Mouse (Mus musculus): Measurements from ENCODE around the gene Garem2. TPM values are rescaled to one million over a fixed set of nuclear protein-coding genes. Genes with fewer than 3 reads are reported as not detected.

Gene Garem2
- polyA plus RNA-seq, 1 experiment = not detected

DNA sequence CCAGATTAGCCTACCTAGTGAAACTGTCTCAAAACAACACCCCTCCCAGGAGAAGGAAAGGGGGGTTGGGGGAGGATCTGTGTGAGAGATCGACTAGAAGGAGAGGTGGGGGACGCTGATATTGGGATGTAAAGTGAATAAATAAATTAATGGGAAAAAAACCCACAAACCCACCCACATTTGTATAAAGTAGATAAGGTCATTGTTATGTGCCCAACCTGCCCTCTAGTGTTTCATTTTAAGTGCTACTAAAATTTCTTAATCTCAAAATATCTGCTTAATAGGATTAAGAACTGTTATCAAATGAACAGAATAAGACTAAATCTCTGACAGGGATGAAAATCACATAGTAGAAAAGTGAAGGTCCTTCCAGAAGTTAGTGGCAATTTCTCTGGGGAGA, 10.6 kb upstream of the Garem2 start:
- no peak overlapping the region for H3K4me3 ChIP-seq (ENCODE audit: insufficient read depth, low read depth, low read length)
- no peak overlapping the region for H3K27ac ChIP-seq (ENCODE audit: insufficient read depth, low read depth, low read length)
- 44% methylated on average over 2 of the region's 2 CpGs for WGBS
- TF ChIP-seq CTCF (IDR thresholded peaks at IDR 0.05; ENCODE audit: insufficient read depth, low read depth, low read length) = no peak
- TF ChIP-seq POLR2A (IDR thresholded peaks at IDR 0.05; ENCODE audit: insufficient read depth, low read depth, low read length) = no peak
- H3K4me1 ChIP-seq (ENCODE audit: control insufficient read depth, insufficient read depth, low read length) = peaks cover 3% of the 10 kb centered on the region; the same call in 1 of the 2 replicates

DNA sequence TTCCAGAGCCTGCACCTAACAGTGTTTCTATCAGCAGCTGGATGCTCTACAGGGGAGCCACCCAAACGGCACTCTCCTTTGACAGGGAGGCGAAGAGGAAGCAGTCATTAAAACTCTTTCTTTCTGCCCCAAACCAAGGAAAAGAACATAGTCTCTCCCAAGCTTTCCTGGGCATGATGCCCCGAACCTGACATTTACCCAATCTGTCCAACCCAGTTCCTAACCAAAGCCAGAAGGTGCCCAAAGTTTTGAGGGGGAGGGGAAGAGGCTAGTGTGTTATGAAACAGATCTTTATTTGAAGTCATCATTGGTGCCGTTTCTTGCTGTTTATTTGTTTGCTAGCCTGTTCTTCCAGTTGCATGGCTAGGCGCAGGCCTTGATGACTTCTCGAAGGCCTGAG, 9.2 kb upstream of the Garem2 start:
- Histone ChIP-seq H3K4me1 (ENCODE audit: control insufficient read depth, insufficient read depth, low read length) (peaks cover 3% of the 10 kb centered on the region; the same call in 1 of the 2 replicates), H3K4me3 (ENCODE audit: insufficient read depth, low read depth, low read length) (no peak overlapping the region), H3K27ac (ENCODE audit: insufficient read depth, low read depth, low read length) (no peak overlapping the region)
- TF ChIP-seq CTCF (IDR thresholded peaks at IDR 0.05; ENCODE audit: insufficient read depth, low read depth, low read length) (no peak), POLR2A (IDR thresholded peaks at IDR 0.05; ENCODE audit: insufficient read depth, low read depth, low read length) (no peak)
- 55% methylated on average over 6 of the region's 6 CpGs for WGBS

DNA sequence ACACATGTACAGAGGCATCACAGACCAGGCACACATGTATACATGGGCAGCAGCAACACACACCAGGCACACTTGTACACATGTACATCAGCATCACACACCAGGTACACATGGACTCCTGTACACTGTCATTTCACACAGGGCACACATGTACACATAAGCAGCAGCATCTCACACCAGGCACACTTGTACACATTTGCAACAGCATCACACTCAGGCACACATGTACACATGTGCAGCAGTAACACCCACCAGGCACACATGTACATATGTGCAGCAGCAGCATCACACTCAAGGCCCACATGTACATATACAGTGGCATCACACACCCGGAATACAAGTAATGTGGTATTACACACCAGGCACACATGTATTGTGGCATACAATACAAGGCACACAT, 6.7 kb upstream of the Garem2 start:
- WGBS = 92% methylated on average over 1 of the region's 1 CpGs
- H3K4me1 ChIP-seq (ENCODE audit: control insufficient read depth, insufficient read depth, low read length) = peaks cover 3% of the 10 kb centered on the region; the same call in 1 of the 2 replicates
- H3K27ac ChIP-seq (ENCODE audit: insufficient read depth, low read depth, low read length) = no peak overlapping the region
- no peak overlapping the region for H3K4me3 ChIP-seq (ENCODE audit: insufficient read depth, low read depth, low read length)
- TF ChIP-seq CTCF (IDR thresholded peaks at IDR 0.05; ENCODE audit: insufficient read depth, low read depth, low read length) (no peak), POLR2A (IDR thresholded peaks at IDR 0.05; ENCODE audit: insufficient read depth, low read depth, low read length) (no peak)

GRCm38 (mm10) chr5:30103340-30103739, 1.6 kb upstream of the Garem2 start:
- WGBS = 83% methylated on average over 3 of the region's 3 CpGs
- no peak overlapping the region for H3K4me3 ChIP-seq (ENCODE audit: insufficient read depth, low read depth, low read length)
- no peak overlapping the region for H3K27ac ChIP-seq (ENCODE audit: insufficient read depth, low read depth, low read length)
- TF ChIP-seq CTCF (IDR thresholded peaks at IDR 0.05; ENCODE audit: insufficient read depth, low read depth, low read length) = no peak
- TF ChIP-seq POLR2A (IDR thresholded peaks at IDR 0.05; ENCODE audit: insufficient read depth, low read depth, low read length) = no peak
- H3K4me1 ChIP-seq (ENCODE audit: control insufficient read depth, insufficient read depth, low read length) = peaks cover 24% of the 10 kb centered on the region

- TF ChIP-seq CTCF (IDR thresholded peaks at IDR 0.05; ENCODE audit: insufficient read depth, low read depth, low read length) (peak; percentile 23; the same call in 1 of the 2 replicates), POLR2A (IDR thresholded peaks at IDR 0.05; ENCODE audit: insufficient read depth, low read depth, low read length) (no peak)
- Histone ChIP-seq H3K4me1 (ENCODE audit: control insufficient read depth, insufficient read depth, low read length) (peaks cover 24% of the 10 kb centered on the region), H3K27ac (ENCODE audit: insufficient read depth, low read depth, low read length) (no peak overlapping the region), H3K4me3 (ENCODE audit: insufficient read depth, low read depth, low read length) (no peak overlapping the region)
- 9% methylated on average over 12 of the region's 12 CpGs for WGBS
Measured at GRCm38 (mm10) chr5:30104339-30104738, 622 bp upstream of the Garem2 start.

DNA sequence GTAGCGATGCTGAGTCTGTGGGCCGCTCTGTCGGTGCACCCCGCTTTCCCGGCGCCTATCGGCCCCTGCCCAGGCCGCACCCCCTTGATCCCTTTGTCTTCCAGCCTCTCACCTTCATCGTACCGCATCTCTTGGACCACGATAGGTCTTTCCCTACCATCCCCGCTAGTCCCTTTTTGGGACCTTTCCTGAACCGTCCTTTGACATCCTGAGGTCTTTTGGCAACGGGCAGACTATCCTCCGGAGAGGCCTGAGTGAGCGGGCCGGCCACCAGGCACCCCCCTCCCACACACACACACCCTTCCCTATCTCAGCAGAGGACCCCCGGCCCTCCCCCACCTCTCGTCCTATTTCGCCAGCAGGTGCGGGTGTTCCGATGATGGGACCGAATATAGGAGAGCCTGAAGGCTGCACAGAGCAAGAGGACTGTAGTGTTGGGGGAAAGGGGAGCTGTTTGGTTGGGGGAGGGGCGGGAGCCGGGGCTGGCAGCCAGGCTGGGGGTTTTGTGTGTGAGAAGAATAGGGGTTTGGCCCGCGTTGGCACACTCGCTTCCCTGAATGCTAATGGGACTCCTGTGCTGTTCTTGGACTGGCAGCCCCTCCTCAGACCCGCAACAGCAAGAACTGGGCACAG, 823 bp downstream of the Garem2 start, which contains the start of gene 3110082J24Rik:
3110082J24Rik (minus strand) TSS at position 419 of the 633 bp plus-strand sequence.
- Histone ChIP-seq H3K4me3 (ENCODE audit: insufficient read depth, low read depth, low read length) (peak within 1 kb of the TSS; percentile 47), H3K4me1 (ENCODE audit: control insufficient read depth, insufficient read depth, low read length) (peaks cover 27% of the 10 kb centered on the region), H3K27ac (ENCODE audit: insufficient read depth, low read depth, low read length) (peak within 1 kb of the TSS; percentile 7; the same call in 1 of the 2 replicates)
- WGBS = 4% methylated on average over 29 of the region's 29 CpGs
- TF ChIP-seq POLR2A (IDR thresholded peaks at IDR 0.05; ENCODE audit: insufficient read depth, low read depth, low read length) (no peak), CTCF (IDR thresholded peaks at IDR 0.05; ENCODE audit: insufficient read depth, low read depth, low read length) (no peak)

DNA sequence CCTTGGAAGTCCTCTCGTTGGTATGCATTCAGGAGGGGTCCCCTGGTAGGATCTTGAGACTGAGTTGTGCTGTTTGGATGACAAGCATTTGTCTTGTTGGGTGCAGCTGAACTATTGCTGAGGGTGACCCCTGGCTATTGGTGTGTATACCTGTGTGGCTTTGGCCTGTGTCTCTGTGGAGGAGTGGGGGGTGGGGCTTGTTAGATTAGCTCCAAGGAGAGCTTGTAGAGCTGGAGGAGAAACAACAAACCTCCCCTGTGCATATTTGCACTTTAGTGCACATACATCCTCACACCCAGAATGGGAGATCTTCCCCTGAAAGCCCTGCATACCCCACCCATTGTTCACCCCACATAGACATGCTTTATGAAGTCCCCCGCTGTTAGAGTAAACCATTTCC, 1.8 kb downstream of the Garem2 start:
- WGBS = 36% methylated on average over 2 of the region's 2 CpGs
- Histone ChIP-seq H3K4me1 (ENCODE audit: control insufficient read depth, insufficient read depth, low read length) (peaks cover 37% of the 10 kb centered on the region), H3K4me3 (ENCODE audit: insufficient read depth, low read depth, low read length) (no peak overlapping the region), H3K27ac (ENCODE audit: insufficient read depth, low read depth, low read length) (no peak overlapping the region; the same call in 1 of the 2 replicates)
- TF ChIP-seq CTCF (IDR thresholded peaks at IDR 0.05; ENCODE audit: insufficient read depth, low read depth, low read length) = no peak
- no peak for TF ChIP-seq POLR2A (IDR thresholded peaks at IDR 0.05; ENCODE audit: insufficient read depth, low read depth, low read length)

DNA sequence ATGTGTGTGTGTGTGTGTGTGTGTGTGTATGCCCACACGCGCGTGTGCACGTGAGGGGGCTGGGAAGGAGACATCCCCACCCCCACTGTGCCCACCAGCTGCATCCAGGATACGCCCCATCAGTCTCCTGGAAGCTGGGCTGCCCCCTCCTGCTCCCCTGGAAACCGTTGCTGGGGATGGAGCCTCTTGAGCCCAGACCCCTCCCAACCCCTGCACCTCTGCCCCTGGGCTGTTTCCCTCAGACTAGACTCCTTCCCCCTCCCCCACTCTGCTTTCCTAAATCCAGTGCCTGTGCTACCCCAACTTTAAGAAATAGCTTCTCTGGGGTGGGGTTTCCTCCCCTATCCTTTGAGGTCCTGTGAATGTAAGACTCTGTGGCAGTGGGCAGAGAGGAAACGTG, 2.2 kb downstream of the Garem2 start:
- peaks cover 38% of the 10 kb centered on the region for H3K4me1 ChIP-seq (ENCODE audit: control insufficient read depth, insufficient read depth, low read length)
- TF ChIP-seq CTCF (IDR thresholded peaks at IDR 0.05; ENCODE audit: insufficient read depth, low read depth, low read length) (no peak), POLR2A (IDR thresholded peaks at IDR 0.05; ENCODE audit: insufficient read depth, low read depth, low read length) (no peak)
- no peak overlapping the region for H3K27ac ChIP-seq (ENCODE audit: insufficient read depth, low read depth, low read length)
- H3K4me3 ChIP-seq (ENCODE audit: insufficient read depth, low read depth, low read length) = 0 out of 2 replicates have a peak overlapping the region, but pooled peaks have one; percentile 3
- 27% methylated on average over 7 of the region's 7 CpGs for WGBS

- H3K4me1 ChIP-seq (ENCODE audit: control insufficient read depth, insufficient read depth, low read length) = peaks cover 38% of the 10 kb centered on the region
- 56% methylated on average over 5 of the region's 5 CpGs for WGBS
- H3K27ac ChIP-seq (ENCODE audit: insufficient read depth, low read depth, low read length) = no peak overlapping the region
- TF ChIP-seq CTCF (IDR thresholded peaks at IDR 0.05; ENCODE audit: insufficient read depth, low read depth, low read length) = no peak
- no peak for TF ChIP-seq POLR2A (IDR thresholded peaks at IDR 0.05; ENCODE audit: insufficient read depth, low read depth, low read length)
- no peak overlapping the region for H3K4me3 ChIP-seq (ENCODE audit: insufficient read depth, low read depth, low read length)
Measured at GRCm38 (mm10) chr5:30107611-30108041, 2.7 kb downstream of the Garem2 start.

Measured in olfactory bulb, adult 2 months (tissue).